Mouse (Mus musculus): ENCODE results near the gene Adam19.
"Not testable (repeated sequence)": the region's sequence is repeated elsewhere in the genome, so short reads cannot be mapped to it uniquely, and the experiment has no call there.

Gene Adam19

DNA sequence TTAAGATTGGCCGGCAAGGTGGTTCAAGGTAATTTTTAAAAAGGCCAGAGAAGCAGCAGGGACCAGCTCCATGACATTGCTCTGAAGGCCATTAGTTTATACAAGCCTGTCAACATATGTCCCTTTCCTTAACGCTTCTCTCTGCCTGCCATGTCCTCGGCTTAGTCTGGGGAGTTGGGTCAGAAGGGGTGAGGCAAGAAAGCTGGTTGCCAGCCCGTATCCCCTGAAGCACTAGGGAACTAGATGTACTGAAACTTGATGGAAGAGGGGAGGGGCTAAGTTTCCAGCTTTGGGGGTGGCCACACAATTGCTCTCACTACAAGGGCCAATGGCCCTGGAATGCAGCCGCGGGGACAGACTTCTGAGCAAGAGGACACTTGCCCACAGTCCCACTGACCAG lies 87.5 kb downstream of the Adam19 start:
- DNase-seq: no peak

DNA sequence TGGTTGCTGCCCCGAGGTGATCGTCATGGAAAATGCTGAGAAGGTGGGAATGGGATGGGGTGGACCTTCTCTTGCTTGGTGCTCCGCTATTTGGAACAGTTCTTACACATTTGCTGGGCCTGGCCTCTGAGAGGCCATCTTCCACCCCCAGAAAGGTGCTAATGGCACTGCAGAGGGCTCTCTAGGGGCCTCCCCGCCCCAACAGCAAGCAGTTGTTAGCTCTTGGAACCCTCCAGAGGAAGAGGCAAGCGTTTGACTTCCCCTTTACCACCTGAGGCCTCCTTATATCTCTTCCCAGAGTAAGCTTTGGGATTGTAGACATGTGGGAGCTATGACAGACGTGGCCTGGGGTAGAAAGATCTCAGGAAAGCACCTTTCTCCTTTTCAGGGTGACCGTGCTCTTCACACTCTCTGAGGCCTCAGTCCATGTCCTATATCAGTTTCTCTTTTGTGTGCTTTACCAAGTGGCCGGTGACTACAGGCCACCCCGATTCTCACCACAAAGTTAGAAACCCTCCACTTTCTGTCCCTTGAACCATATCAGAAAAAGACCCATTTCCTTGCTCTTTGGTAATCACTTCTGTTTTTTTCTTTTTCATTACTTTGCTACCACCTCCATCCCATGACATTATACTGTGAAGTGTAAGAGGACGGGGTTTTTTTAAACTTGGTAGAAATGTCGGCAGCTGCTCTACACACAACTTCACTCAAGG lies 89.5 kb downstream of the Adam19 start:
- DNase-seq: no peak

DNA sequence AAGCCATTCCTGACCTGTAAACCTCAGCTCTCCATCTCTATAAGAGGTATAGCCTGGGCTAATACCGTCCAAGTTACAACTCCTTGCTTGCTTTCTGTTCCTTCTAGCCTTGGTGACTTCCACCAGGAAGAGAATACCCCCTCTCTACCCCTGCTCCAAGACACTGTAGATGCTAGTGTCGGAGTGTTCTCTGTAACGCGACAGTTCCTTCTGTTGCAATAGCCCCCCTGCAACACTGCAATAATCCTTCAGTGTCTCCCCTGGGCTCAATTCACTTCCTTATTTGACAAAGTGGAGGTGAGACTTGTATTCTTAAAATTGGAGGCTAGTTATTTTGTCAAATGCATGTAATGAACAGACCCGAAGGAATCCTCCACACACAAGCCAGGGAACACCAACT lies 90.8 kb downstream of the Adam19 start:
- no peak for DNase-seq

DNA sequence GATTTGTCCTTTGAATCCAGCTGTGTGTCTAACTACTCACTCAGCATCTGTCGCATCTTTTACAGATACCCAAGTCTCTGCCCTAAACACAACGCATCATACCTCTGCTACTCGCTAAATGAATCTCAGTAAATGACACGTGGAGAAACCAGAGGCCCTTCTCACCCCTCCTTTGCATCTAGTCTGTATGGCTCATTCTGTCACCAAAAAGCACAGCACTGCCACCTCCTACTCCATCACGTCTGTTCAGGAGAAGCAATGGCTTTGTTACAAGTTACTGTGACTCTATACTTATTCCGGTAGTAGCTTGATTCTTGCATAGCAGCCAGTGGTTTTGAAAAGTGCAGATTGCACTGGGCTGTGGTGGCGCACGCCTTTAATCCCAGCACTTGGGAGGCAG lies 101.2 kb downstream of the Adam19 start:
- no peak for DNase-seq

DNA sequence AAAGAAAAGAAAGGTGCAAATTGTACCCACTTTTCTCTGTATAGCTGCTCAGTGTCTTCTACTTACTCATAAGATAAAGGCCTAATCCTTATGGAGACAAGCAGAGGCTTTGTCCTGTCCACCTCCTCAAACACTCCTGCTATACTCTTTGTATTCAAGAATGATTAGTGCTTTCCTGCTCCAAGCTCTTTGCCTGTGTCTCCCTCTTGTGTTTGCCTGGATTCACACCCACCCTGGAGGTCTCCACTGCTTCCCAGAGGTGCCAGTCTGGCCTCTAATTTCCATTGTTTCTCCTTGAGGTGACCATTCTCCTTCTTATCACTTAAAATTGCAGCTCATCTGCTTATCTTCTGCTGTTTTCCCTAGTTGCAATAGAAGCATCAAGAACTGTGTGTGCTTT lies 101.7 kb downstream of the Adam19 start:
- no peak for DNase-seq

DNA sequence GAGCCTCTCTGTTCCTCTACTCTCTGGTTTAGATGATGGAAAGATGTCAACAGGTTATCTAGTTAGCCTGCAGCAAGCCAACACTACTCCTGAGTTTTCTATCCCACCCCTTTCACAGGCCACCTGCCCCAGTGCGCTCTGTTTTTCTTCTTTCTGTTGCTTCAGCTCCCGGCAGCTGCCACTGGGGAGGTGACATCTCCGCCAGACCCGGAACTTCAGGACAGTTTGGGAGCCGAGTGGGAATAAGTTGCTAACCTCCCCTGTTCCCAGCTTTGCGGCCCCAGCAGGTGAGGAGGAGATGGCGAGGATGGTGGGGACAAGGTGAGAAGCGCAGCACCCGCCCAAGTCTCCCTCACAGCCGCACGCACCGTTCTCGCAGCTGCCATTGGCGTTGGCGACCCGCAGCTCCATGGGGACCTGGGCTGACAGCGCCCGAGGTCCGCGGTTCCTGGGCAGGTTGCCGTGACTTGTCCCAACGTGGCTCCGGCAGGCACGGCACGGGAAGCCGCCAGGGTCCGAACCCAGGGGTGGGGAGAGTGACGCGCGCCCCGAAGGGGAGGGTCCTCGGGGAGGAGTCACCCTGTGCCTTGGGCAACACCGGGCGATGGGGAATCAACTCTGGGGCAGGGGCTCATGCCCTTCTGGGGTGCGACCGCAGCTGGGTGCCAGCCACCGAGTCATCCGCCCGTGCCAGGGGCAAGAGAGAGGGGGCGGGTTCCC lies 110.2 kb downstream of the Adam19 start, which contains the start of gene Nipal4:
TSS of gene Nipal4 (minus strand) at position 643 of the 720 bp plus-strand sequence.
- no peak for DNase-seq

DNA sequence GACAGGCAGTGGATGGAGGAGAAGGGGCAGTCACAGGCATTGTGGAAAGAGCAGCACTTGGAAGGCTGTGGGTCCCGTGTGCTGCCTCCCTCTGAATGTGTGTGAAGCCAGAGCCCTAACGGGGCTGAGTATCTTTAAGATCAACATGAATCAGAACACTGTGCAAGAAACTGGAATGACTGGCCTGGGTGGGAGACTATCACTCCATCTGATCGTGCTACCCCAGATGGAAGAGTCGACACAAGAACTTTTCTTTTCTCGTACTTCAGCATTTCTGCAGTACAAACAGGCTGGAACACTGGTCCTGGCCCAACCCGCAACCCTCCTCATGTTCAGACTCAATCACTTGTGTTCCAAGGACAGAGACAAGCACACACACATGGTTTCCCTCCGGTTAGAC lies 112.7 kb downstream of the Adam19 start:
- DNase-seq: no peak

DNA sequence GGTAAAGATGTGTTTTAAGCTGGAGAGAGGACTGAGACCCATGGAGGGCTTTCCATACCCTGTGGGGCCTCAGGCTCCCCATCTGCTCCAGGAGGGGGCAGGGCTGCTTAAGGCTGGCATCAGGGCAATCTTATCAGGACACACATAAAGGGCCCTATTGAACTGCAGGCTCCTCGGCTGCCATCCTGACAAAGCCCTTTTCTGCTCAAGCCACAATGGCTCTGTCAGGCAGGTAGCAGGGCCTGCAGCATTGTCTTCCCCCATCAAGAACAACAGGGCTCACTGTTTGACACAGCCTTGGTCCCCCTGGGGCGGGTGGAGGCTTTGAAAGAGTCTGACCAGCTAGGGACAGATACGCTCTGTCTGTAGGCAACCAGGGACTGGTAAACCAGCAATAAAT lies 114.1 kb downstream of the Adam19 start:
- peak; percentile 18 for DNase-seq

DNA sequence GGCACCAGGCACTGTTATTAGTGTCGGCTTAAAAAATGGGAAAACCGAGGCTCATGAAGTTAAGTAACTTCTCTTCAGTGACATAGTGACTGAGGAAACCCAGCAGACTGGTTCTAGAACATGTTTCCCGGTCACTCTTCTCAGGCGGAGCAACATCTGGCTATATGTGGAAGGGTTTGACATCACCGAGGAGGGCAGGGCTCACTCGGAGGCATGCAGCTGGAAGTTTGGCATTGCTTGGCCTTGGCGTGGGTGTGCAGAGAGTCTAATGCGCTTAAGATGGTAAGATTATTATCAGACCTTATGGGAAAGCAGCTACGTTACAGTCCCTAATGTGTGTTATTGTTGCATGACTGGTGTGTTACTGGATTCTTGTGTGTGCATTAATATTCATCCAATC lies 116.3 kb downstream of the Adam19 start:
- no peak for DNase-seq

DNA sequence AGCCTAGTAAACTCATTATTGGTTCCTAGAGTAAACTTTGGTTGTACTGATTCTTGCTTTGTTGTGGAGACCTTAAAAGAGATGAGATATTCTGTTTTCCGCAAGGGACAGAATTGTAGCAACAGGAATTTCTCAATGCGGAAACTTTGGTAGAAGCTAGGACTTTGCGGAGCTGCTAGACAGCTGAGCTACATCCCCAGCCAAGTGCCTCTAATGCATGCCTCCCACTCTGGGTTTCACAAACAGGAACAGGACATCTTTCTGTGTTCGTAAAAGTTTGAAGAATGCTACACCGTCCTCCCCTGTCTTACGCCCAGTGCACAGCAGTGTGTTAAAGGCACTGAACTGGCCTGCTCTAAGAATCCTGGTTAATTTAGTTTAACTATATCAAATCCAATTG lies 120.4 kb downstream of the Adam19 start:
- no peak for DNase-seq

DNA sequence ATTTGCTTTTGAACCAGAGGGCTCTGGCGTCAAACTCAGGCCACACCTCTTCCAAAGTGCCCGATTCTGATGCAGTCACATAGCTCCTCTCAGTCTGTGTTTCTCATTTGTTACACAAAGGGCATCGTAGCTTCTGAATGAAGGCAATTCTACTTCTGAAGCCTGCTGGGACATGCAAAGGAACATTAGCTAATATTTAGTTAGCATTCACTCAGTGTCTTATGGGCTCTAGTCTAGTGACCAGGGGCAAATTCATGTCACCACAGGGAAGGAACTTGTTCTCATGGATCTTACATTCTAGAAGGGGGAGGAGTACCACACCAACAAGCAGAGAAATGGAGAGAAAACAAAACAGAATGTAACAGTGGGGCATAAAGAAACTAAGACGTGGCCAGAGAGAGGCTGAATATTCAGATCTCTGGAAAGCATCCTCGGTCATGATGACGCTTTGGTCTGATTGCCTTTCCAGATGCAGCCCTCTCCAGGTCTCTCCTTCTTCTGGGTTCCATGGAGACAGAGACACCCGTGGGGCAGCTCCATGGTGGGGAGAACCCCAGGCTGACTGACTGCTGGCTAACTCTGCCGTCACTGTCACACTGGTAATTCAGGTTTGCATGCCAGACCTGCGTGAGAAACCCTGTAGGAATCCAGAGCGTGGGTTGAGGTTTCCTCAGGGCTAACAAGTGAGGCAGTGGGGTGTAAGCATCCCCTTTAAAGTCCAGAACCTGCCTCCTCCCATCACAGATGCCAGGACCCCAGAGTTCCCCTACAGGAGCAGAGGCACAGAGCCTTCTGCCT lies 121.7 kb downstream of the Adam19 start:
- no peak for DNase-seq

DNA sequence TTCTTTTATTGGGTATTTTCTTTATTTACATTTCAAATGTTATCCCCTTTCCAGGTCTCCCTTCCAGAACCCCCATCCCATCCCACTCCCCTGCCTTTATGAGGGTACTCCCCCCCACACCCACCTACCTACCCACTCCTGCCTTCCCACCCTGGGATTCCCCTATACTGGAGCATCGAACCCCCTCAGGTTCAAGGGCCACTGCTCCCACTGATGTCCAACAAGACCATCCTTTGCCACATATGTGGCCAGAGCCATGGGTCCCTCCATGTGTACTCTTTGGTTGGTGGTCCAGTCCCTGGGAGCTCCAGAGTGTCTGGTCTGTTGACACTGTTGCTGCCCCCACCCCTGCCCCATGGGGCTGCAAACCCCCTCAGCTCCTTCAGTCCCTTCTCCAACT lies 126.2 kb downstream of the Adam19 start:
- not testable (repeated sequence) for DNase-seq

DNA sequence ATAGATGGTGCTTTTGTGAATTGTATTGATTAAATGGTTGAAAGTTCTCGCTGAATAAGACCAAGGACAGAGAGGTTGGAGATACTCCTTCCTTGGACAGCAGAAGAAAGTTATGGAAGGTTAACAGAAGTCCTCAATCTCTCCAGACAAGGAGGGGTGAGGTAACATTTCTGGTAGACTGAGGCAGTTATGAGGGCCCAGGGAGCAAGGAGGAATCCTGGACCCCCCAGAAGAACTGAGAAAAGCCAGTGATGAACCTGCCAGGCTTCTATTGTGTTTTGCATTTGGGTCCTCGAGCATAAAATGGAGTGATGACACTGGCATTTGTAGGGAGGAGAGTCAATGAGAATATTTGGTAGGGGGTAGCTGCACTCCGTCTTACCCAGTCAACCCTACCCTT lies 129.2 kb downstream of the Adam19 start:
- DNase-seq: no peak

DNA sequence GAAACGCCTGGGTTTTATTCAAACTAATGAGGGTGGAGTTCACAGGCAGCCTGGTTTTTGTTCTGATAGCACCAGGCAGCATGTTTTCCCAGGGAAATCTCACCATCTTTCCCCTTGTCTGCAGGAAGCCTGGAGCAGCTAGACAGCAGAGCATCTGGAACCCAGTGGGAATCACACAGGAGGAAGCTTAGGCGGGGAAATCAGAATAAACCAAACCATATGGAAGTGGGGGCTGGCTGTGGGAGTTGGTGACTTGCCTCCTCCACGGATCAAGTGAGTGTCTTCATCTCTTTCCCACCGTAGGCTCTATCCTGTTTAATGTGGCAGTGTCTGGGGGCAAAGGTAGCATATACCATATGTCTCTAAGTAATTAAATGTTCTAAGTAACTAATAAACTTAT lies 129.7 kb downstream of the Adam19 start:
- peak; percentile 39 for DNase-seq

DNA sequence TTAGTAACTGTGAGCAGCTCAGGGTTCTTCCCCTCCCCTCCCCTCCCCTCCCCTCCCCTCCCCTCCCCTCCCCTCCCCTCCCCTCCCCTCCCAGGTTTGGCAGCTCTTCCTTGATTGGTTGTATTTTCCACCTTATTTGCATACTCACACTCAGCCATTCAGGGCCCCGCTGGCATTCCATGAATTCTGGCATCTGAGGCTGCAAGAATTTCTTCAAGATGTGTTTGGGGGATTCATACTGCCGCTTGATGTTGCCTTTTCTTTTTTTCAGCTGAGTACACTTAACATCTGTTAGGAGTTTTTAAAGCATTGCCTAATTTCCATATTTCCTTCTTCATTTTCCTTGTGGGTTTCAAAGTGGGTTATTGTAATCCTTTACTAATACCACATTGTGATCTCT lies 132.5 kb downstream of the Adam19 start:
- no peak for DNase-seq

DNA sequence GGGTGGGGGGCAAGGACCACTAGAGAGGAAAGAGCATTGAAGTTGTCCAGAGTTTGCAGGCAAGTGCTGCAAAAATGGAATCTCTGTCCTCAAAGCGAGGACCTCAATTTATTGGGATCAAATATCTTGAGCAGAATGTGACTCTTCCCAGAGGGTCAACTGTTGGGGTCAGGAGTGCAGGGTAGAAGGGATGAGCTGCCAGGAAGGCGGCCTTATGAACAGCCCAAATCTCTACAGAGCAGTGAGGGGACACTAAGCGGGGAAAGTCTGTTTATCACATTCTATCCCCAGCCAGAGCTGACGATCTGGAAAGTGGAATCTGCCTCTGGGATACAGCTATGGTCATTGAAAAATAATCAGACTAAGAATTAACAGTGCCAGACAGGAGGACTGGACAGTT lies 138.4 kb downstream of the Adam19 start:
- no peak for DNase-seq
